19 mouse cellular contexts compared by ENCODE assay signal in genomic region chr2:107813206-107813605, GRCm38 (mm10).
"Had no signal": no experiment of that assay in that cellular context is flagged by ENCODE, and none has a peak within 500 bp of the region (broad histone marks: within the 10 kb centered on the region; RNA-seq: fewer than 3 reads in every experiment).

No protein-coding gene starts in this region.

- H3K36me3 ChIP-seq: limb, embryonic 13.5 days; liver, embryonic 12.5 days; liver, embryonic 15.5 days; lung, embryonic 15.5 days had no signal

- ATAC-seq: liver, embryonic 12.5 days had no signal

- H3K27ac ChIP-seq: limb, embryonic 13.5 days; liver, embryonic 12.5 days; liver, embryonic 15.5 days; lung, embryonic 15.5 days; stomach, postnatal 0 days had no signal

- H3K9me3 ChIP-seq: limb, embryonic 13.5 days; liver, embryonic 12.5 days; liver, embryonic 15.5 days; lung, embryonic 15.5 days had no signal

- H3K9ac ChIP-seq: limb, embryonic 13.5 days; liver, embryonic 12.5 days; liver, embryonic 15.5 days; lung, embryonic 15.5 days had no signal

- DNase-seq: kidney, adult 18-20 months; kidney, adult 9 months; kidney, postnatal 14 days; kidney, postnatal 4 days; left cerebral cortex, postnatal 4 days; liver; lung, adult 18-20 months; lung, postnatal 10 days; lung, postnatal 36 days; midbrain, embryonic 14.5 days; thymus, adult 2 months; thymus, postnatal 14 days; thymus, postnatal 4 days had no signal

- H3K27me3 ChIP-seq: limb, embryonic 13.5 days; liver, embryonic 12.5 days; liver, embryonic 15.5 days; lung, embryonic 15.5 days; megakaryocyte, embryonic 14.5 days had no signal

- H3K4me3 ChIP-seq: limb, embryonic 13.5 days; liver, embryonic 12.5 days; liver, embryonic 15.5 days; lung, embryonic 15.5 days; megakaryocyte, embryonic 14.5 days had no signal

- H3K4me2 ChIP-seq: limb, embryonic 13.5 days; liver, embryonic 12.5 days; liver, embryonic 15.5 days; lung, embryonic 15.5 days had no signal

- H3K4me1 ChIP-seq: limb, embryonic 13.5 days; liver, embryonic 12.5 days; liver, embryonic 15.5 days; lung, embryonic 15.5 days; megakaryocyte, embryonic 14.5 days had no signal
